Mouse (Mus musculus) T-cell, adult 66 days (primary cell): ENCODE results near the gene Aoc3. TPM values are rescaled to one million over a fixed set of nuclear protein-coding genes. Genes with fewer than 3 reads are reported as not detected.

ENCODE experiments used
- total RNA-seq, 2 experiments: library from RNA; stranded (reverse); gene quantifications; 3 replicates in 1 of 2; 4 replicates in 1 of 2; pipeline ENCODE4 v1.2.4; 2023

The Aoc3 gene
- total RNA-seq, result 1 to 10 TPM in 1 of 2 experiments, under 1 TPM in 1; 0.73 to 1.1 TPM

GRCm38 (mm10) chr11:101330371-101330924, at the start of gene Aoc3:
TSS of gene Aoc3 (plus strand) at chr11:101330605.

GRCm38 (mm10) chr11:101302004-101302798, 28.2 kb upstream of the Aoc3 start, which contains the start of gene Becn1:
TSS of gene Becn1 (minus strand) at chr11:101302286.

GRCm38 (mm10) chr11:101315665-101316500, 14.5 kb upstream of the Aoc3 start, which contains the start of gene Psme3:
TSS of gene Psme3 (plus strand) at chr11:101316213.

GRCm38 (mm10) chr11:101324763-101325162, 5.6 kb upstream of the Aoc3 start, which contains the start of gene Aoc2:
TSS of gene Aoc2 (plus strand) at chr11:101325063.

GRCm38 (mm10) chr11:101367326-101367935, 37.0 kb downstream of the Aoc3 start, which contains the start of gene G6pc:
TSS of gene G6pc (plus strand) at chr11:101367561.

Other genes with a start within 250 kb of the Aoc3 start
- gene Coasy, start 248.0 kb upstream of the Aoc3 start, total RNA-seq, result 10 to 100 TPM; 12.7 to 17.8 TPM
- 10 to 100 TPM; 37.2 to 41.9 TPM for gene Mlx, start 243.3 kb upstream of the Aoc3 start, total RNA-seq
- 1 to 10 TPM; 2.7 to 4.0 TPM for gene Psmc3ip, start 235.2 kb upstream of the Aoc3 start, total RNA-seq
- gene Retreg3, start 210.7 kb upstream of the Aoc3 start, total RNA-seq, result 10 to 100 TPM; 80.7 to 89.4 TPM
- gene Tubg1, start 210.7 kb upstream of the Aoc3 start, total RNA-seq, result 10 to 100 TPM; 16.2 to 19.9 TPM
- gene Tubg2, start 174.7 kb upstream of the Aoc3 start, total RNA-seq, result 1 to 10 TPM; 2.3 to 2.7 TPM
- under 1 TPM; 0.24 to 0.44 TPM for gene Cntnap1, start 160.1 kb upstream of the Aoc3 start, total RNA-seq
- gene Plekhh3, start 159.3 kb upstream of the Aoc3 start, total RNA-seq, result 1 to 10 TPM in 1 of 2 experiments, under 1 TPM in 1; 0.73 to 1.1 TPM
- 1 to 10 TPM in 1 of 2 experiments, under 1 TPM in 1; 0.44 to 1.5 TPM for gene Ccr10, start 155.2 kb upstream of the Aoc3 start, total RNA-seq
- gene Ezh1, start 104.1 kb upstream of the Aoc3 start, total RNA-seq, result 10 to 100 TPM; 89.4 to 98.1 TPM
- not detected for gene Ramp2, start 84.6 kb upstream of the Aoc3 start, total RNA-seq
- 10 to 100 TPM; 62.5 to 71.6 TPM for gene Vps25, start 76.9 kb upstream of the Aoc3 start, total RNA-seq
- gene Wnk4, start 70.0 kb upstream of the Aoc3 start, total RNA-seq, result 1 to 10 TPM; 1.2 to 1.8 TPM
- gene Cntd1, start 51.6 kb upstream of the Aoc3 start, total RNA-seq, result not detected
- 10 to 100 TPM; 38.7 to 39.1 TPM for gene Coa3, start 51.5 kb upstream of the Aoc3 start, total RNA-seq
- gene Becn1, start 28.3 kb upstream of the Aoc3 start, total RNA-seq, result 100 to 1,000 TPM; 207 to 215 TPM
- 100 to 1,000 TPM; 126 to 147 TPM for gene Psme3, start 14.4 kb upstream of the Aoc3 start, total RNA-seq
- 10 to 100 TPM; 23.2 to 25.3 TPM for gene Aoc2, start 5.5 kb upstream of the Aoc3 start, total RNA-seq
- not detected for gene G6pc, start 37.0 kb downstream of the Aoc3 start, total RNA-seq
- gene Aarsd1, start 87.0 kb downstream of the Aoc3 start, total RNA-seq, result 10 to 100 TPM; 23.3 to 30.8 TPM
- gene Gm27029, start 94.2 kb downstream of the Aoc3 start, total RNA-seq, result 1 to 10 TPM in 1 of 2 experiments, under 1 TPM in 1; 0.90 to 1.3 TPM
- 10 to 100 TPM; 25.2 to 27.6 TPM for gene Rundc1, start 94.5 kb downstream of the Aoc3 start, total RNA-seq
- gene Ptges3l, start 94.7 kb downstream of the Aoc3 start, total RNA-seq, result 1 to 10 TPM; 5.3 to 8.5 TPM
- gene Rpl27, start 111.7 kb downstream of the Aoc3 start, total RNA-seq, result 100 to 1,000 TPM; 134 to 149 TPM
- gene Ifi35, start 117.8 kb downstream of the Aoc3 start, total RNA-seq, result 10 to 100 TPM; 69.1 to 70.5 TPM
- 1 to 10 TPM in 1 of 2 experiments, under 1 TPM in 1; 0.62 to 1.5 TPM for gene Rnd2, start 134.4 kb downstream of the Aoc3 start, total RNA-seq
- gene Vat1, start 135.6 kb downstream of the Aoc3 start, total RNA-seq, result 10 to 100 TPM; 11.5 to 13.2 TPM
- gene Brca1, start 221.3 kb downstream of the Aoc3 start, total RNA-seq, result 1 to 10 TPM; 1.5 to 4.2 TPM
- gene Nbr1, start 221.5 kb downstream of the Aoc3 start, total RNA-seq, result 100 to 1,000 TPM; 128 to 145 TPM